Mouse (Mus musculus): ENCODE measurements around the gene Rmnd1. TPM values are rescaled to one million over a fixed set of nuclear protein-coding genes. Genes with fewer than 3 reads are reported as not detected.
A peak's percentile ranks its signal among the peaks of the same experiment; 100 is the strongest.

The Rmnd1 gene
- polyA plus RNA-seq (2014; fragmentation: Nextera tagmentation; extraction: Ambion mirVana) = 52.7 and 53.0 TPM in 2 replicates

GRCm38 (mm10) chr10:4432123-4432931 lies at the start of gene Rmnd1, which contains the start of gene Armt1:
TSS of gene Rmnd1 (minus strand) at chr10:4432388.
TSS of gene Armt1 (plus strand) at chr10:4432467.
- Histone ChIP-seq H3K27me3 (ENCODE audit: control insufficient read depth, insufficient read depth, low read length) (no peaks in the 10 kb centered on the region), H3K4me3 (ENCODE audit: low read depth, low read length) (peak within 1 kb of the TSS; percentile 67), H3K9me3 (replicated peaks; ENCODE audit: control insufficient read depth, low read length) (no peaks in the 10 kb centered on the region), H3K36me3 (replicated peaks; ENCODE audit: control insufficient read depth, insufficient read depth, low read depth, low read length) (no peaks in the 10 kb centered on the region), H3K9ac (replicated peaks; ENCODE audit: low read length) (peak within 1 kb of the TSS; percentile 75), H3K27ac (replicated peaks; ENCODE audit: low read depth, low read length) (peak within 1 kb of the TSS; percentile 62), H3K4me1 (ENCODE audit: control insufficient read depth, insufficient read depth, low read length) (no peaks in the 10 kb centered on the region), H3K4me2 (ENCODE audit: low read depth, low read length) (peak within 1 kb of the TSS; percentile 53)
- ATAC-seq (replicated peaks; ENCODE audit: insufficient number of reproducible peaks, low FRiP score, low TSS enrichment, low read depth) (peak; percentile 90), DNase-seq (ENCODE audit: low spot score) (peak; percentile 94)
- under 1% methylated on average over 68 of the region's 75 CpGs for WGBS

DNA sequence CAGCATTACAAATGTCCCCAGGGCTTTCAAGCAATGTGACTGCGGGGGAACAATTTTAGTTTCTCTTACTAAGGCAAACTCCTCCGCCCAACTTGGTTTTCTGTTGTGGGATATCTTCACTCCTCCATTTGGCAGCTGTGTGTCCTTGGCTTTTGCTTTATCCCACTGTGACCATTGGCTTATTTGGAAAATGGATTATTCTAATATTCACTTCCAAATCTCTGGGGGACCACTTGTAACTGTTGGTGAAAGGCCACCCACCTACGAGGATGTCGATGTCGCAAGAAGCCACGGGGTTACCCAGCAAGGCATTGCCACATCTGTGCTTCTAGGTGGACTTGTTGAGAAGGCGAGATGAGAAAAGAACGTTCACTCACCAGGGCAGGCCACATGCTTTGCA lies 49.5 kb upstream of the Rmnd1 start:
- ATAC-seq (replicated peaks; ENCODE audit: insufficient number of reproducible peaks, low FRiP score, low TSS enrichment, low read depth) = no peak

DNA sequence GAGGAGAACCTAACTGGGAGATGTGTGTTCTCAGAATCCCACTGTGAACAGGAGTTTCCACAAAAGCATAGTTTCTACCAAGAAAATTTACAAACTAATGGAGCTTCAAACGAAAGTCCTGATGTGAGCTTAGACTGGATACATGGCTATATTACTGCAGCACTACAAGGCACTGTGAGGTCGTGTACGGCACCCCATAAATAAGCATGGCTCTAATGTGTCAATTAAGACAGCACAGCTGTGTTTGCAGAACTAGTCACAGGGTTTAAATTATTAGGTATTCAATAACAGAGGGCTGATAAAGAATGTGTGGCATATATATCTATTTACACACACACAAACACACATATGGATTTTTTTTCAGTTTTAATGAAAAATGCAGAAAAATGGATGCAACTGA lies 48.7 kb upstream of the Rmnd1 start:
- H3K9me3 ChIP-seq (replicated peaks; ENCODE audit: control insufficient read depth, low read length) = no peaks in the 10 kb centered on the region
- no peak for ATAC-seq (replicated peaks; ENCODE audit: insufficient number of reproducible peaks, low FRiP score, low TSS enrichment, low read depth)
- WGBS = 79% methylated on average over 3 of the region's 3 CpGs
- H3K27me3 ChIP-seq (ENCODE audit: control insufficient read depth, insufficient read depth, low read length) = no peaks in the 10 kb centered on the region
- H3K4me1 ChIP-seq (ENCODE audit: control insufficient read depth, insufficient read depth, low read length) = no peaks in the 10 kb centered on the region
- no peak overlapping the region for H3K4me2 ChIP-seq (ENCODE audit: low read depth, low read length)
- no peak overlapping the region for H3K4me3 ChIP-seq (ENCODE audit: low read depth, low read length)
- no peak overlapping the region for H3K27ac ChIP-seq (replicated peaks; ENCODE audit: low read depth, low read length)
- H3K9ac ChIP-seq (replicated peaks; ENCODE audit: low read length) = no peak overlapping the region
- DNase-seq (ENCODE audit: low spot score) = no peak
- no peaks in the 10 kb centered on the region for H3K36me3 ChIP-seq (replicated peaks; ENCODE audit: control insufficient read depth, insufficient read depth, low read depth, low read length)

More for the DNA sequence above, 49.5 kb upstream of the Rmnd1 start:
- Histone ChIP-seq H3K27ac (replicated peaks; ENCODE audit: low read depth, low read length) (no peak overlapping the region), H3K4me1 (ENCODE audit: control insufficient read depth, insufficient read depth, low read length) (no peaks in the 10 kb centered on the region), H3K27me3 (ENCODE audit: control insufficient read depth, insufficient read depth, low read length) (no peaks in the 10 kb centered on the region), H3K9me3 (replicated peaks; ENCODE audit: control insufficient read depth, low read length) (no peaks in the 10 kb centered on the region), H3K4me2 (ENCODE audit: low read depth, low read length) (no peak overlapping the region), H3K4me3 (ENCODE audit: low read depth, low read length) (no peak overlapping the region), H3K9ac (replicated peaks; ENCODE audit: low read length) (no peak overlapping the region), H3K36me3 (replicated peaks; ENCODE audit: control insufficient read depth, insufficient read depth, low read depth, low read length) (no peaks in the 10 kb centered on the region)
- DNase-seq (ENCODE audit: low spot score) = no peak
- WGBS = 78% methylated on average over 8 of the region's 8 CpGs

DNA sequence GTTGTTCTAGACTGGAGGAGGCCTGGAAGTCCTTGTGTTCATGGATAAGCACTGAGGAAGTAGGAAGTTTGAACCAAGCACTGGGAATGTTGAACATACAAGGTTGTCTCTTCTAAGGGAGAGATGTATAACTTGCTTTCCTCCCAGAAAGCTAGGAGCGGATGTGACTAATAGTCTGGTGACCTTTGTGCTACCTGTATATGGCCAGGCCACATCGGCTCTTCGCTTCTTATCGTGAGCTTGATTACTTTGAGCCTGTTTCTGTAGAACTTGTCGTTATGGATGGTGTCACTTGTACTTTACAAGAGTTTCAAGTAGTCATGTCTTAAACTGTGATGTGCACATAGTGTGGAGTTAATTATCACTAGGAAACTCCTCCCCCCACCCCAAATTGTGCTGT lies 44.4 kb upstream of the Rmnd1 start:
- Histone ChIP-seq H3K4me1 (ENCODE audit: control insufficient read depth, insufficient read depth, low read length) (no peaks in the 10 kb centered on the region), H3K36me3 (replicated peaks; ENCODE audit: control insufficient read depth, insufficient read depth, low read depth, low read length) (no peaks in the 10 kb centered on the region), H3K4me2 (ENCODE audit: low read depth, low read length) (no peak overlapping the region), H3K9me3 (replicated peaks; ENCODE audit: control insufficient read depth, low read length) (no peaks in the 10 kb centered on the region), H3K27me3 (ENCODE audit: control insufficient read depth, insufficient read depth, low read length) (no peaks in the 10 kb centered on the region), H3K4me3 (ENCODE audit: low read depth, low read length) (no peak overlapping the region), H3K27ac (replicated peaks; ENCODE audit: low read depth, low read length) (no peak overlapping the region), H3K9ac (replicated peaks; ENCODE audit: low read length) (no peak overlapping the region)
- ATAC-seq (replicated peaks; ENCODE audit: insufficient number of reproducible peaks, low FRiP score, low TSS enrichment, low read depth) = no peak
- DNase-seq (ENCODE audit: low spot score) = no peak
- WGBS = 93% methylated on average over 5 of the region's 5 CpGs

DNA sequence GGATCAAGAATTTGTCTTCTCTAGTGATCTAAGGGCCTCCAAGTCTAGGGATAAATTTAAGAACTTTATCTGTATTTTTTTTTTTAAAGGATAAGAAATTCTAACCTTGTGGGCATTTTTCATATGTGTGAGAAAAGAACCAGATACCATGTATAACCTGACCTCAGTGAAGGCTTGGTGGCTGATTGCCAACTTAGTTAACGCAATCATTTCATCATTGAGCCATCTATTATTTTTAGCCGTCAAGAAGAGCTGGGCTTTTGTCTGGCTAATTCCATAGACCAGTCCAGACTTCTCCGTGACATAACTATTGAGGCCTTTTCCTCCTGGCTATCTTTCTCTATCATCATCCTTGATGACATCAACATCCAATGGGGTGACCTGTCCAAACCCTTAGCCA lies 43.2 kb upstream of the Rmnd1 start:
- H3K4me2 ChIP-seq (ENCODE audit: low read depth, low read length) = no peak overlapping the region
- no peaks in the 10 kb centered on the region for H3K9me3 ChIP-seq (replicated peaks; ENCODE audit: control insufficient read depth, low read length)
- ATAC-seq (replicated peaks; ENCODE audit: insufficient number of reproducible peaks, low FRiP score, low TSS enrichment, low read depth) (no peak), DNase-seq (ENCODE audit: low spot score) (no peak)
- H3K36me3 ChIP-seq (replicated peaks; ENCODE audit: control insufficient read depth, insufficient read depth, low read depth, low read length) = no peaks in the 10 kb centered on the region
- no peaks in the 10 kb centered on the region for H3K27me3 ChIP-seq (ENCODE audit: control insufficient read depth, insufficient read depth, low read length)
- no peak overlapping the region for H3K9ac ChIP-seq (replicated peaks; ENCODE audit: low read length)
- H3K4me3 ChIP-seq (ENCODE audit: low read depth, low read length) = no peak overlapping the region
- no peaks in the 10 kb centered on the region for H3K4me1 ChIP-seq (ENCODE audit: control insufficient read depth, insufficient read depth, low read length)
- WGBS = 88% methylated on average over 3 of the region's 3 CpGs
- no peak overlapping the region for H3K27ac ChIP-seq (replicated peaks; ENCODE audit: low read depth, low read length)

DNA sequence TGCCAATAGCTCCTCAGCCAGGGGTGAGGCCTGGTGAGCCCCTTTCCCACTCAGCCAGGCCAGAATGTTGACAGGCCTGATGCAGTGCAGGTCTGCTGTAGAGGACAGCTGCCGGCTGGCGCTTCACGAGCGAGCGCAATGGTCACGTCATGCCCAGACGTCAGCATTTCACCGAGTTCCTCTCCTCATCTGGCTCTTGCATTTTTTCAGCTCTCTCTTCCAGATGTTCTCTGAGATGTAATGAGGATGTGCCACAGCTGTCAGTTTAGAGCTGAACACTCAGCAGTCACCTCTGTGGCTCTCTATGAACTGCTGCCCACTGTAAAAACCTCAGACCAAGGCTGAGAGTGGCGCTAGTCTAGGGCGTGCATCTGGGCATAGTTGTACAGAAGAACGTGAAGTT lies 41.4 kb upstream of the Rmnd1 start:
- WGBS = 79% methylated on average over 11 of the region's 11 CpGs

GRCm38 (mm10) chr10:4469406-4469805 lies 37.2 kb upstream of the Rmnd1 start:
- H3K4me1 ChIP-seq (ENCODE audit: control insufficient read depth, insufficient read depth, low read length) = no peaks in the 10 kb centered on the region
- H3K36me3 ChIP-seq (replicated peaks; ENCODE audit: control insufficient read depth, insufficient read depth, low read depth, low read length) = no peaks in the 10 kb centered on the region
- no peak overlapping the region for H3K4me3 ChIP-seq (ENCODE audit: low read depth, low read length)
- WGBS = 87% methylated on average over 3 of the region's 3 CpGs
- H3K9me3 ChIP-seq (replicated peaks; ENCODE audit: control insufficient read depth, low read length) = no peaks in the 10 kb centered on the region
- H3K27ac ChIP-seq (replicated peaks; ENCODE audit: low read depth, low read length) = no peak overlapping the region
- no peak overlapping the region for H3K4me2 ChIP-seq (ENCODE audit: low read depth, low read length)
- DNase-seq (ENCODE audit: low spot score) = no peak
- H3K27me3 ChIP-seq (ENCODE audit: control insufficient read depth, insufficient read depth, low read length) = no peaks in the 10 kb centered on the region
- H3K9ac ChIP-seq (replicated peaks; ENCODE audit: low read length) = no peak overlapping the region
- ATAC-seq (replicated peaks; ENCODE audit: insufficient number of reproducible peaks, low FRiP score, low TSS enrichment, low read depth) = no peak

More for the DNA sequence above, 41.4 kb upstream of the Rmnd1 start:
- no peak overlapping the region for H3K4me3 ChIP-seq (ENCODE audit: low read depth, low read length)
- no peaks in the 10 kb centered on the region for H3K9me3 ChIP-seq (replicated peaks; ENCODE audit: control insufficient read depth, low read length)
- DNase-seq (ENCODE audit: low spot score) (no peak), ATAC-seq (replicated peaks; ENCODE audit: insufficient number of reproducible peaks, low FRiP score, low TSS enrichment, low read depth) (no peak)
- H3K4me1 ChIP-seq (ENCODE audit: control insufficient read depth, insufficient read depth, low read length) = no peaks in the 10 kb centered on the region
- H3K36me3 ChIP-seq (replicated peaks; ENCODE audit: control insufficient read depth, insufficient read depth, low read depth, low read length) = no peaks in the 10 kb centered on the region
- no peak overlapping the region for H3K27ac ChIP-seq (replicated peaks; ENCODE audit: low read depth, low read length)
- H3K27me3 ChIP-seq (ENCODE audit: control insufficient read depth, insufficient read depth, low read length) = no peaks in the 10 kb centered on the region
- no peak overlapping the region for H3K4me2 ChIP-seq (ENCODE audit: low read depth, low read length)
- no peak overlapping the region for H3K9ac ChIP-seq (replicated peaks; ENCODE audit: low read length)

GRCm38 (mm10) chr10:4465799-4466198 lies 33.6 kb upstream of the Rmnd1 start:
- Histone ChIP-seq H3K4me1 (ENCODE audit: control insufficient read depth, insufficient read depth, low read length) (no peaks in the 10 kb centered on the region), H3K4me2 (ENCODE audit: low read depth, low read length) (no peak overlapping the region), H3K9me3 (replicated peaks; ENCODE audit: control insufficient read depth, low read length) (no peaks in the 10 kb centered on the region), H3K36me3 (replicated peaks; ENCODE audit: control insufficient read depth, insufficient read depth, low read depth, low read length) (no peaks in the 10 kb centered on the region), H3K9ac (replicated peaks; ENCODE audit: low read length) (no peak overlapping the region), H3K27me3 (ENCODE audit: control insufficient read depth, insufficient read depth, low read length) (no peaks in the 10 kb centered on the region), H3K27ac (replicated peaks; ENCODE audit: low read depth, low read length) (no peak overlapping the region), H3K4me3 (ENCODE audit: low read depth, low read length) (no peak overlapping the region)
- ATAC-seq (replicated peaks; ENCODE audit: insufficient number of reproducible peaks, low FRiP score, low TSS enrichment, low read depth) (no peak), DNase-seq (ENCODE audit: low spot score) (no peak)
- WGBS = 78% methylated on average over 7 of the region's 7 CpGs
